Mouse (Mus musculus) midbrain, postnatal 0 days (tissue): ENCODE results near the gene Rpl27a. TPM values are rescaled to one million over a fixed set of nuclear protein-coding genes. Genes with fewer than 3 reads are reported as not detected.

Experiments
- ATAC-seq: fragments of 200-750 bp; cut with Nextera tagmentation; 2 replicates; pipeline ENCODE4 v1.8.0; 2017; ENCODE audit warnings: moderate number of reproducible peaks, mild to moderate bottlenecking, moderate TSS enrichment, moderate library complexity; ENCODE audit not compliant: low FRiP score
- DNase-seq: peaks from one replicate; pipeline ENCODE4 v3.0.0-alpha.2; 2015; ENCODE audit warnings: low spot score
- H3K27ac ChIP-seq: fragments of 300-500 bp; sonication (generic); 2 replicates; pipeline ENCODE4 v1.5.1; 2014; ENCODE audit warnings: low read depth, mild to moderate bottlenecking, low read length, mixed read lengths
- H3K27me3 ChIP-seq: fragments of 300-500 bp; sonication (generic); 2 replicates; pipeline ENCODE4 v1.6.1; 2014; ENCODE audit warnings: low read length, control low read depth, mixed read lengths; ENCODE audit not compliant: insufficient read depth
- H3K36me3 ChIP-seq: fragments of 300-500 bp; sonication (generic); 2 replicates; pipeline ENCODE4 v1.6.1; 2014; ENCODE audit warnings: low read length, control low read depth, mixed read lengths; ENCODE audit not compliant: insufficient read depth
- H3K4me1 ChIP-seq: fragments of 300-500 bp; sonication (generic); 2 replicates; pipeline ENCODE4 v1.6.1; 2014; ENCODE audit warnings: mild to moderate bottlenecking, control low read depth, antibody characterized with exemption, low read length, mixed read lengths; ENCODE audit not compliant: insufficient read depth
- H3K4me2 ChIP-seq: fragments of 300-500 bp; sonication (generic); 2 replicates; pipeline ENCODE4 v1.6.1; 2014; ENCODE audit warnings: low read depth, mild to moderate bottlenecking, low read length, mixed read lengths; ENCODE audit not compliant: poor library complexity, severe bottlenecking
- H3K4me3 ChIP-seq: fragments of 300-500 bp; sonication (generic); 2 replicates; pipeline ENCODE4 v1.5.1; 2014; ENCODE audit warnings: low read depth, mild to moderate bottlenecking, low read length, moderate library complexity
- H3K9ac ChIP-seq: fragments of 300-500 bp; sonication (generic); replicated peaks from 2 replicates; pipeline ENCODE4 v1.6.1; 2014; ENCODE audit warnings: mild to moderate bottlenecking, low read length, moderate library complexity, mixed read lengths; ENCODE audit not compliant: poor library complexity, severe bottlenecking
- H3K9me3 ChIP-seq: fragments of 300-500 bp; sonication (generic); 2 replicates; pipeline ENCODE4 v1.6.1; 2016; ENCODE audit warnings: low read length, control low read depth
- CTCF ChIP-seq: IDR thresholded peaks from 2 replicates; pipeline ENCODE4 v1.5.1; 2016; ENCODE audit warnings: antibody characterized with exemption, mild to moderate bottlenecking
- WGBS: fragments of 180-500 bp; shearing (Covaris S2); extraction: QIAGEN DNeasy Blood & Tissue Kit; methylation state at CpG from one replicate; pipeline ENCODE4 v1.1.7; 2014; 5-methylcytosine and 5-hydroxymethylcytosine counted together
- polyA plus RNA-seq: library from polyadenylated mRNA; unstranded; fragments of >200 nt; fragmentation: Nextera tagmentation; extraction: Ambion mirVana; gene quantifications from 2 replicates; pipeline ENCODE4 v1.2.1, GENCODE M21; 2015
- total RNA-seq: library from RNA; depleted of rRNA; stranded (reverse); fragments of >200 nt; gene quantifications from 2 replicates; pipeline ENCODE4 v1.2.3, GENCODE M21; 2014

Gene Rpl27a
- total and polyA plus RNA-seq, 2 experiments from 2014 or later = 84.7 to 426 TPM

DNA sequence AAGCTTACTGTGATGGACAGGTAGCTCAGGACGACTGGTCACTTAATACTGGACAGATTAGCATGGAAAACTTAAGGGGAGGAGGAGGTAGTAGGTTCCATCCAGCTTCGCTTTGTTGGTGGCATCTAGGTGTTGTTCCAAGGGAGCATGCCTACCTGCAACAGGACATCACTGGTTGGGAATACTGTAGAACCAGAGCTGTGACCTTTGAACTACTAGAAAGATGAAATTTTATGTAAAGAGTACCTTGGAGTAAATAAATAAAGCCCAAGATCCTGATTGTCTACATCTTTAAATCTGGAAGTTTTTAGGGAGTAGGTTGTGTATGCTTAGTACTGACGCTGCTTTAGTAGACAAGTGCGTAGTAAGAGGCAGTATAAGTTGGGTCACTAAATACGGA lies 3.1 kb downstream of the Rpl27a start:
- 75% methylated on average over 5 of the region's 5 CpGs for WGBS
- H3K9ac ChIP-seq = no peak overlapping the region
- DNase-seq (no peak), ATAC-seq (no peak)
- H3K4me3 ChIP-seq = no peak overlapping the region
- no peak overlapping the region for H3K27ac ChIP-seq
- no peak for TF ChIP-seq CTCF
- no peaks in the 10 kb centered on the region for H3K9me3 ChIP-seq
- no peak overlapping the region for H3K4me2 ChIP-seq
- 0 out of 2 replicates have a peak, but pooled peaks cover 7% of the 10 kb centered on the region for H3K4me1 ChIP-seq
- H3K36me3 ChIP-seq = peaks cover 48% of the 10 kb centered on the region
- H3K27me3 ChIP-seq = no peaks in the 10 kb centered on the region

DNA sequence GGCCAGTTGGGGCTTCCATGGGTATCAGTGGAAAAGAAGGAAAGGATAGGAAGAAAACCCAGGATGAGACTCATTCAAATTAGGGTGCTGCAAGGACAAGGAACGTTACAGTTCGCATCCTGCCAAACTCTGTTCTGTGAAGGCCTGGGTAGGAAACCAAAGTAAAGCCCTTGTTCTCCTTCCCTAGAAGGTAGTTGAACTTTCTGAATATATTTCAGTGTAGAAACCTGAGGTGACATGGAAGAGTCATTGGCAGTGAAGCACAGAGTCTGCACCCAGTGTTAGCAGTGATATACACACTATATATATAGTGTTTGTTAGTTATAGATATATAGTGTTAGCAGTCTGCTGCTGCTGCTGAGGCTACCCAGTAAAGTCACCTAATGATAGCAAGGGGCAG lies 4.4 kb downstream of the Rpl27a start:
- WGBS = 76% methylated on average over 2 of the region's 2 CpGs
- Histone ChIP-seq H3K36me3 (peaks cover 48% of the 10 kb centered on the region), H3K4me2 (no peak overlapping the region), H3K27me3 (no peaks in the 10 kb centered on the region), H3K4me3 (no peak overlapping the region), H3K9me3 (no peaks in the 10 kb centered on the region), H3K4me1 (0 out of 2 replicates have a peak, but pooled peaks cover 3% of the 10 kb centered on the region), H3K9ac (no peak overlapping the region), H3K27ac (no peak overlapping the region)
- DNase-seq (no peak), ATAC-seq (no peak)
- TF ChIP-seq CTCF = no peak

DNA sequence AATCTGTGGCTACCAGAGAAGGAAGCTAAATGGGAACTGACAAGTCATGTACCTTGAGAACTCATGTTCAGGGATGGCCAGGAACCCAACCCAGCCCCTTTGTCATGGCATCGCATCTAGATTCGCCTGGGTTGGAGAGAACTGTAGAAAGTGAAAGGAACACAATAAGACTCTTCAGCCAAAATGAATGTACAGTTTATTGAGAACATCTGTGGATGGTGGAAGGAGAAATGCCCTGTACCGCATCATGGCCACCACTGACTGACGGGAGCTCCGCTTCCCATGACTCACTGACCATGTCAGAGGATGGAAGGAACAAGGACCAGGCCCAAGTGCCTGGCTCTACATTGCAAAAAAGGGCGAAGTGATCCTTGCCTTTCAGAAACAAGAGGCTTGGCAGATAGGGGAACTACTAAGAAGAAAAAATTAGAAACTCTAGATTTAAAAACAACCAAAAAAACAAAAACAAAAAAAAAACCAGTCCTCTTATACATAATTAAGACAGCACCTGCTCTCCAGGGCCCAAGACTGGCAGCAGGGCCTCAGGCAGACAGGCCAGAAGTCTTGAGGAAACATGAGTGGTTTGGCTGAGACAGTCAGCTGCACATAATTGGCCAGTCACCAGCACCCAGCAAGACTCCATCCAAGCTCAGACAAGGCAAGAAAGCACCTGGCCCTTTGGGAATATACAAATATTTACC lies 4.9 kb downstream of the Rpl27a start:
- Histone ChIP-seq H3K4me2 (no peak overlapping the region), H3K27ac (no peak overlapping the region), H3K27me3 (no peaks in the 10 kb centered on the region), H3K9ac (no peak overlapping the region; the same call in 1 of the 2 replicates), H3K4me3 (no peak overlapping the region), H3K9me3 (no peaks in the 10 kb centered on the region), H3K36me3 (peaks cover 48% of the 10 kb centered on the region), H3K4me1 (0 out of 2 replicates have a peak, but pooled peaks cover 3% of the 10 kb centered on the region)
- WGBS = 64% methylated on average over 6 of the region's 6 CpGs
- DNase-seq (peak; percentile 14), ATAC-seq (no peak)
- TF ChIP-seq CTCF = no peak

DNA sequence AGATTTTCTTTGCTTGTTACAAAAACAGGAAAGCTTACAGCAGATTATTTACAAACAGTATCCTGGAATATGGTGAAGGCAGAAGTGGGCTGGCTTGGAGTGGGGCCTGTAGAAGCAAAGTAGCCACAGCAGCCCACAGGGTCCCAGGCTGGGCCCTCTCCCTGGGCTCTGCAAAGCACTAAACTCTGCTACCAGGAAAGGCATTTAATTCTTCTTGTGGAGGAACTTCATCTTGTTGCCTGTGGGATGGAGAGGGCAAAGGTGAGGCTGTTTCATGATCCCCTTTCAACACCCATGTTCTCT lies 5.4 kb downstream of the Rpl27a start:
- Histone ChIP-seq H3K27ac (no peak overlapping the region), H3K36me3 (peaks cover 48% of the 10 kb centered on the region), H3K4me1 (0 out of 2 replicates have a peak, but pooled peaks cover 3% of the 10 kb centered on the region), H3K27me3 (no peaks in the 10 kb centered on the region), H3K4me3 (no peak overlapping the region), H3K9me3 (no peaks in the 10 kb centered on the region), H3K9ac (no peak overlapping the region; the same call in 1 of the 2 replicates), H3K4me2 (no peak overlapping the region)
- no peak for TF ChIP-seq CTCF
- no peak for ATAC-seq
- no peak for DNase-seq

DNA sequence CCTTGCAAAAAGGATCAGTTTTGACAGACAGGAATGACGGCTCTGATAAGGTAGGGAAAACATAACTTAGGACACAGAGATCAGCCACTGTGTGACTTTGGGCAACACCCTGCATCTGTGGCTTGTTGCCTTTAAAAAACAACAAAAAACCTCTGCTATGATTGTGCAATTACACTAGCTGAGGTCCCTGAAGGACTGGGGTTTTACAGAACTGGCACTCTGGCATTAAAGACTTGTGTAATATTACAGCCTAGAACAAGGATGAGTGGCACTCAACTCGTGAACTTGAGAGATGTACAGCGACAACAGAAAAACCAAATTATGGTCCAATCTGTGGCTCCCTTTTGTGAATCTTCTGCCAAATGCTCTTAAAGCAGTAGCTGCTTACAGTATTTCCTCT lies 5.8 kb downstream of the Rpl27a start:
- no peak for TF ChIP-seq CTCF
- no peak overlapping the region for H3K9ac ChIP-seq
- 0 out of 2 replicates have a peak, but pooled peaks cover 3% of the 10 kb centered on the region for H3K4me1 ChIP-seq
- peaks cover 48% of the 10 kb centered on the region for H3K36me3 ChIP-seq
- H3K27ac ChIP-seq = no peak overlapping the region
- no peaks in the 10 kb centered on the region for H3K27me3 ChIP-seq
- DNase-seq (no peak), ATAC-seq (no peak)
- no peaks in the 10 kb centered on the region for H3K9me3 ChIP-seq
- WGBS = 88% methylated on average over 3 of the region's 3 CpGs
- H3K4me3 ChIP-seq = no peak overlapping the region
- no peak overlapping the region for H3K4me2 ChIP-seq

DNA sequence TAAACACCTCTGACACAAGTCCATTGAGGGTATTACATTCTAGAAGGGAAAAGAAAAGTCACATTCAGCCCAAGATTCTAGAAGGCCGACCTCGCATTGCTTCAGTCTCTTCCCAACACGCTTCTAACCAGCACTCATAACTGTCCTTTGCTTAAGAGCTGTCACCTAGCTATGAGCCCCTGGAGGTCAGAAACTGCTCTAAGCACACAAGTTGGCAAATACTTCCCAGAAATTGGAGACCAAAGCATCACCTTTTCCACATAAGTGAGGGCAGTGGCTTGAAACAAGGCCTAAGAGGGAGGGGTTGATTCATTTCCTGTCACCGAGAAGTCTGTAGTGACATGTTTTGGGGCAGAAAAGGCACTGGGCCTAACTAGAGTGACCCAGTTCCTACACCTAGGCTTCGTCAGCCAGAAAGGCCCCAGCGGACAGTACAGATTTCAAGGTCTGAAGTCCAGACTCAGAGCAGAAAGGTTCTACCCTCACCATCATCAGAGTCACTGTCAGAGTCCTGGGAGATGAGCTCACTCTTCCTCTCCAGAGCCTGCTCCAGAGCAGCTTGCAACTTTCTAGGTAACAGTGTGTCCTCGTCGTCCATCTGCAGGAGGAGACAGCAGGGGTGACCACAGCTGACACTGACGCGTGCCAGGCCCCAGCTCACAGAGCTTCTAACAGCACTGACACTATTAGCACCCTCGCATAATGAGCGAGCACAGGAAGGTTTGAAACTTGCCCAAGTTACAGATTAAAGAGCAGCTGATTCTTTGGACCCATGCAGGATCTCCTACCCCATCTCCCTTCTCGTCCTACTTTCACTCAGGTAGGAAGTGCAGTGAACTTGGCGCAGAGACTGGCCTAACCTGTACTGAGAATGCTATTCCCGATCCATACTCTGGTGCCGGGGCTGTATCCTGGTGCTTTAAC lies 7.1 kb downstream of the Rpl27a start:
- Histone ChIP-seq H3K9me3 (no peaks in the 10 kb centered on the region), H3K27me3 (no peaks in the 10 kb centered on the region), H3K4me2 (no peak overlapping the region), H3K4me1 (no peaks in the 10 kb centered on the region), H3K27ac (no peak overlapping the region), H3K4me3 (no peak overlapping the region), H3K36me3 (peaks cover 51% of the 10 kb centered on the region), H3K9ac (no peak overlapping the region)
- ATAC-seq = no peak
- 80% methylated on average over 16 of the region's 16 CpGs for WGBS
- DNase-seq = no peak
- TF ChIP-seq CTCF = no peak
